Mouse (Mus musculus): ENCODE data around the gene Camk1d.
"Not testable (repeated sequence)": the region's sequence is repeated elsewhere in the genome, so short reads cannot be mapped to it uniquely, and the experiment has no call there.

Gene Camk1d

GRCm38 (mm10) chr2:5611601-5612000 is 102.7 kb downstream of the Camk1d start:
- DNase-seq (ENCODE audit: low read depth), result no peak

- DNase-seq (ENCODE audit: low read depth), result no peak
These were observed 103.8 kb downstream of the Camk1d start for GRCm38 (mm10) chr2:5610521-5610920.

- no peak for DNase-seq (ENCODE audit: low read depth)
These were observed 106.1 kb downstream of the Camk1d start for GRCm38 (mm10) chr2:5607920-5608841.

GRCm38 (mm10) chr2:5605849-5606248 is 108.5 kb downstream of the Camk1d start:
- no peak for DNase-seq (ENCODE audit: low read depth)

GRCm38 (mm10) chr2:5602044-5602443 is 112.3 kb downstream of the Camk1d start:
- no peak for DNase-seq (ENCODE audit: low read depth)

- DNase-seq (ENCODE audit: low read depth), result not testable (repeated sequence)
These were observed 113.1 kb downstream of the Camk1d start for GRCm38 (mm10) chr2:5601243-5601642.

- no peak for DNase-seq (ENCODE audit: low read depth)
These were observed 113.9 kb downstream of the Camk1d start for GRCm38 (mm10) chr2:5600183-5600962.

GRCm38 (mm10) chr2:5599713-5600112 is 114.6 kb downstream of the Camk1d start:
- DNase-seq (ENCODE audit: low read depth), result no peak

- no peak for DNase-seq (ENCODE audit: low read depth)
These were observed 115.8 kb downstream of the Camk1d start for GRCm38 (mm10) chr2:5598533-5598932.

- no peak for DNase-seq (ENCODE audit: low read depth)
These were observed 117.4 kb downstream of the Camk1d start for GRCm38 (mm10) chr2:5596882-5597281.

GRCm38 (mm10) chr2:5595356-5596191 is 118.7 kb downstream of the Camk1d start:
- DNase-seq (ENCODE audit: low read depth), result no peak

- DNase-seq (ENCODE audit: low read depth), result no peak
These were observed 121.7 kb downstream of the Camk1d start for GRCm38 (mm10) chr2:5592461-5593136.

- no peak for DNase-seq (ENCODE audit: low read depth)
These were observed 124.2 kb downstream of the Camk1d start for GRCm38 (mm10) chr2:5590074-5590473.

GRCm38 (mm10) chr2:5589163-5589562 is 125.2 kb downstream of the Camk1d start:
- DNase-seq (ENCODE audit: low read depth), result no peak

GRCm38 (mm10) chr2:5588329-5588982 is 125.9 kb downstream of the Camk1d start:
- no peak for DNase-seq (ENCODE audit: low read depth)

GRCm38 (mm10) chr2:5584318-5585027 is 129.8 kb downstream of the Camk1d start:
- no peak for DNase-seq (ENCODE audit: low read depth)

GRCm38 (mm10) chr2:5579391-5579790 is 134.9 kb downstream of the Camk1d start:
- no peak for DNase-seq (ENCODE audit: low read depth)

- no peak for DNase-seq (ENCODE audit: low read depth)
These were observed 136.8 kb downstream of the Camk1d start for GRCm38 (mm10) chr2:5577399-5578129.

- no peak for DNase-seq (ENCODE audit: low read depth)
These were observed 141.9 kb downstream of the Camk1d start for GRCm38 (mm10) chr2:5572314-5573006.

Data from 416B (cell line).